24 mouse cellular contexts compared by ENCODE assay signal in genomic region chr6:137772918-137773636, GRCm38 (mm10).
"Had no signal": no experiment of that assay in that cellular context is flagged by ENCODE, and none has a peak within 500 bp of the region (broad histone marks: within the 10 kb centered on the region; RNA-seq: fewer than 3 reads in every experiment).

No protein-coding gene starts in this region.

- H3K4me1 ChIP-seq: limb, embryonic 13.5 days; megakaryocyte, embryonic 14.5 days; midbrain, embryonic 10.5 days; midbrain, embryonic 13.5 days; neural tube, embryonic 13.5 days; stomach, embryonic 15.5 days had no signal

- H3K27ac ChIP-seq: kidney, embryonic 15.5 days; limb, embryonic 13.5 days; liver, embryonic 14.5 days; midbrain, embryonic 10.5 days; midbrain, embryonic 13.5 days; neural tube, embryonic 13.5 days; stomach, embryonic 15.5 days had no signal

- H3K27me3 ChIP-seq: kidney, embryonic 15.5 days; limb, embryonic 13.5 days; megakaryocyte, embryonic 14.5 days; midbrain, embryonic 13.5 days; neural tube, embryonic 13.5 days; stomach, embryonic 15.5 days had no signal

- H3K9me3 ChIP-seq: kidney, embryonic 15.5 days; midbrain, embryonic 10.5 days; midbrain, embryonic 13.5 days; neural tube, embryonic 13.5 days; stomach, embryonic 15.5 days had no signal

- H3K36me3 ChIP-seq: kidney, embryonic 15.5 days; limb, embryonic 13.5 days; midbrain, embryonic 10.5 days; midbrain, embryonic 13.5 days; neural tube, embryonic 13.5 days; stomach, embryonic 15.5 days had no signal

- H3K4me3 ChIP-seq: kidney, embryonic 15.5 days; limb, embryonic 13.5 days; megakaryocyte, embryonic 14.5 days; midbrain, embryonic 10.5 days; midbrain, embryonic 13.5 days; myocyte; neural tube, embryonic 13.5 days; stomach, embryonic 15.5 days had no signal

- DNase-seq: kidney, adult 2 months; kidney, postnatal 10 days; kidney, postnatal 36 days; left cerebral cortex, postnatal 4 days; liver; liver, postnatal 0 days; lung, embryonic 14.5 days; lung, postnatal 10 days; lung, postnatal 36 days; retina, postnatal 1 day; right cerebral cortex, postnatal 25 days; spleen, adult 18-20 months; thymus, adult 2 months; thymus, postnatal 14 days; thymus, postnatal 4 days had no signal
